Comparison of ENCODE assay signal across 26 mouse cellular contexts in genomic region chr2:169566159-169566558, GRCm38 (mm10). TPM values are rescaled to one million over a fixed set of nuclear protein-coding genes. Genes with fewer than 3 reads are reported as not detected.
DNase-seq lines count a peak whose midpoint lies in the region; ATAC-seq and TF ChIP-seq lines count a peak whose summit lies in the region.
"Had no signal": no experiment of that assay in that cellular context is flagged by ENCODE, and none has a peak within 500 bp of the region (broad histone marks: within the 10 kb centered on the region; RNA-seq: fewer than 3 reads in every experiment).

No protein-coding gene starts in this region.

- H3K4me1 ChIP-seq in forebrain, embryonic 14.5 days (ENCODE audit: control insufficient read depth, insufficient read depth, low read length) = no peaks in the 10 kb centered on the region
- H3K4me1 ChIP-seq in forebrain, embryonic 11.5 days (replicated peaks; ENCODE audit: control insufficient read depth, insufficient read depth, low read length) = no peaks in the 10 kb centered on the region
- no peaks in the 10 kb centered on the region for H3K4me1 ChIP-seq in lung, embryonic 14.5 days (ENCODE audit: insufficient read depth)
- H3K4me1 ChIP-seq in lung, postnatal 0 days (ENCODE audit: insufficient read depth, low read depth, low read length) = no peaks in the 10 kb centered on the region
- H3K4me1 ChIP-seq: forebrain, embryonic 10.5 days; hindbrain, embryonic 12.5 days had no signal

- no peak for TF ChIP-seq CTCF in lung, embryonic 14.5 days (IDR thresholded peaks at IDR 0.05; ENCODE audit: low read depth)
- TF ChIP-seq CTCF in lung, postnatal 0 days (IDR thresholded peaks at IDR 0.05) = no peak
- TF ChIP-seq CTCF in brain, embryonic 14.5 days (IDR thresholded peaks at IDR 0.05; ENCODE audit: borderline replicate concordance, extremely low read depth, insufficient read depth, insufficient read length) = no peak

- ATAC-seq in forebrain, embryonic 14.5 days = no peak
- ATAC-seq in forebrain, embryonic 11.5 days (replicated peaks; ENCODE audit: low FRiP score) = no peak
- ATAC-seq in lung, embryonic 14.5 days (ENCODE audit: insufficient read depth) = peak; percentile 79; the same call in 1 of the 2 replicates
- no peak for ATAC-seq in lung, postnatal 0 days
- ATAC-seq: activated CD4-positive, CD25-positive, alpha-beta regulatory T cell, adult 4 months; forebrain, embryonic 16.5 days; hindbrain, embryonic 16.5 days; Patski had no signal

- TF ChIP-seq EP300 in lung, postnatal 0 days (IDR thresholded peaks at IDR 0.05) = no peak

- no peak overlapping the region for H3K9ac ChIP-seq in forebrain, embryonic 14.5 days (ENCODE audit: low read length)
- H3K9ac ChIP-seq in forebrain, embryonic 11.5 days (ENCODE audit: low read length) = no peak overlapping the region
- H3K9ac ChIP-seq in lung, embryonic 14.5 days = no peak overlapping the region
- no peak overlapping the region for H3K9ac ChIP-seq in lung, postnatal 0 days (replicated peaks; ENCODE audit: low read depth)
- H3K9ac ChIP-seq: embryonic facial prominence, embryonic 15.5 days; heart, embryonic 12.5 days; hindbrain, embryonic 12.5 days had no signal

- WGBS in forebrain, embryonic 14.5 days = 70% methylated on average over 4 of the region's 4 CpGs
- WGBS in forebrain, embryonic 11.5 days = 76% methylated on average over 4 of the region's 4 CpGs
- 27% methylated on average over 4 of the region's 4 CpGs for WGBS in lung, embryonic 14.5 days
- WGBS in lung, postnatal 0 days = 35% methylated on average over 4 of the region's 4 CpGs

- no peak overlapping the region for H3K4me3 ChIP-seq in forebrain, embryonic 14.5 days (ENCODE audit: low read depth, low read length)
- H3K4me3 ChIP-seq in forebrain, embryonic 11.5 days (ENCODE audit: low read depth, low read length) = no peak overlapping the region
- no peak overlapping the region for H3K4me3 ChIP-seq in lung, embryonic 14.5 days (ENCODE audit: low read depth, low read length)
- H3K4me3 ChIP-seq in lung, postnatal 0 days (ENCODE audit: low read depth, low read length) = no peak overlapping the region
- H3K4me3 ChIP-seq: embryonic facial prominence, embryonic 15.5 days; erythroblast, embryonic 14.5 days; forebrain, embryonic 10.5 days; heart, adult 2 months; heart, embryonic 12.5 days; hindbrain, embryonic 12.5 days had no signal

- TF ChIP-seq POLR2A in brain, embryonic 14.5 days (IDR thresholded peaks at IDR 0.05; ENCODE audit: borderline replicate concordance, extremely low read depth, insufficient read depth, insufficient read length, poor library complexity, severe bottlenecking) = no peak

- no peak overlapping the region for H3K27ac ChIP-seq in forebrain, embryonic 14.5 days (ENCODE audit: low read depth, low read length)
- no peak overlapping the region for H3K27ac ChIP-seq in forebrain, embryonic 11.5 days (ENCODE audit: low read depth, low read length)
- peak overlapping the region; percentile 38; the same call in 1 of the 2 replicates for H3K27ac ChIP-seq in lung, embryonic 14.5 days (ENCODE audit: low read depth)
- H3K27ac ChIP-seq in lung, postnatal 0 days (ENCODE audit: low read length) = no peak overlapping the region
- H3K27ac ChIP-seq: embryonic facial prominence, embryonic 15.5 days; forebrain, embryonic 10.5 days; heart, adult 2 months; hindbrain, embryonic 12.5 days had no signal

- H3K4me2 ChIP-seq in forebrain, embryonic 14.5 days (ENCODE audit: low read length) = no peak overlapping the region
- no peak overlapping the region for H3K4me2 ChIP-seq in forebrain, embryonic 11.5 days (ENCODE audit: low read depth, low read length, severe bottlenecking)
- H3K4me2 ChIP-seq in lung, embryonic 14.5 days = no peak overlapping the region
- no peak overlapping the region for H3K4me2 ChIP-seq in lung, postnatal 0 days (replicated peaks; ENCODE audit: low read depth, low read length)
- H3K4me2 ChIP-seq: embryonic facial prominence, embryonic 15.5 days; heart, embryonic 12.5 days; hindbrain, embryonic 12.5 days had no signal

- H3K36me3 ChIP-seq in forebrain, embryonic 14.5 days (ENCODE audit: control insufficient read depth, insufficient read depth, low read length) = no peaks in the 10 kb centered on the region
- H3K36me3 ChIP-seq in forebrain, embryonic 11.5 days (ENCODE audit: control insufficient read depth, insufficient read depth, low read length) = no peaks in the 10 kb centered on the region
- H3K36me3 ChIP-seq in lung, embryonic 14.5 days (ENCODE audit: insufficient read depth) = no peaks in the 10 kb centered on the region
- no peaks in the 10 kb centered on the region for H3K36me3 ChIP-seq in lung, postnatal 0 days (ENCODE audit: insufficient read depth, low read length)
- H3K36me3 ChIP-seq: embryonic facial prominence, embryonic 15.5 days; forebrain, embryonic 10.5 days; heart, embryonic 12.5 days; hindbrain, embryonic 12.5 days had no signal

- peak; percentile 15 for DNase-seq in forebrain, embryonic 14.5 days (ENCODE audit: low spot score)
- no peak for DNase-seq in forebrain, embryonic 11.5 days (ENCODE audit: low spot score)
- DNase-seq in lung, embryonic 14.5 days = peak; percentile 43
- DNase-seq in lung, postnatal 25 days (ENCODE audit: low spot score) = no peak
- peak; percentile 7 to 24 for DNase-seq in lung, postnatal 4 days
- no peak for DNase-seq in lung, postnatal 0 days (ENCODE audit: low spot score)
- DNase-seq in brain, embryonic 14.5 days (ENCODE audit: low read depth) = peak; percentile 9
- DNase-seq: adrenal gland, postnatal 14 days; cerebellum, adult 18-20 months; cerebellum, adult 9-11 months; cerebellum, postnatal 36 days; gastrocnemius, postnatal 10 days; heart, adult 2 months; heart, postnatal 4 days had no signal

- no peaks in the 10 kb centered on the region for H3K27me3 ChIP-seq in forebrain, embryonic 14.5 days (replicated peaks; ENCODE audit: control insufficient read depth, insufficient read depth, low read length)
- no peaks in the 10 kb centered on the region for H3K27me3 ChIP-seq in forebrain, embryonic 11.5 days (ENCODE audit: control insufficient read depth, insufficient read depth, low read length)
- H3K27me3 ChIP-seq in lung, embryonic 14.5 days (ENCODE audit: insufficient read depth, low read length) = no peaks in the 10 kb centered on the region
- no peaks in the 10 kb centered on the region for H3K27me3 ChIP-seq in lung, postnatal 0 days (replicated peaks; ENCODE audit: insufficient read depth, low read length)
- H3K27me3 ChIP-seq: embryonic facial prominence, embryonic 15.5 days; heart, embryonic 12.5 days; hindbrain, embryonic 12.5 days; Patski had no signal

- H3K9me3 ChIP-seq in forebrain, embryonic 14.5 days (replicated peaks; ENCODE audit: control insufficient read depth, low read length) = no peaks in the 10 kb centered on the region
- H3K9me3 ChIP-seq in forebrain, embryonic 11.5 days (ENCODE audit: control insufficient read depth, low read length) = no peaks in the 10 kb centered on the region
- no peaks in the 10 kb centered on the region for H3K9me3 ChIP-seq in lung, embryonic 14.5 days (ENCODE audit: low read depth, low read length)
- H3K9me3 ChIP-seq in lung, postnatal 0 days (ENCODE audit: low read length) = no peaks in the 10 kb centered on the region
- H3K9me3 ChIP-seq: embryonic facial prominence, embryonic 15.5 days; hindbrain, embryonic 12.5 days had no signal

RNA-seq across cellular contexts. Expression of gene Gm11011, which starts 21.4 kb away (rescaled TPM):
- not detected in 2 replicates for polyA plus RNA-seq in forebrain, embryonic 14.5 days (2014; fragmentation: Nextera tagmentation; extraction: Ambion mirVana)
- not detected in 2 replicates for polyA plus RNA-seq in forebrain, embryonic 11.5 days (2014; fragmentation: Nextera tagmentation; extraction: Ambion mirVana)
- polyA plus RNA-seq in lung, embryonic 14.5 days (2014; fragmentation: Nextera tagmentation; extraction: Ambion mirVana) = not detected in 2 replicates
- polyA plus RNA-seq in lung, postnatal 0 days (2015; fragmentation: Nextera tagmentation; extraction: Ambion mirVana) = not detected in 2 replicates
- polyA plus RNA-seq in brain, embryonic 14.5 days (2012; rRNA removed) = not detected in 2 replicates
- polyA plus RNA-seq: activated CD4-positive, CD25-positive, alpha-beta regulatory T cell, adult 4 months; C2C12; embryonic facial prominence, embryonic 15.5 days; erythroblast, embryonic 14.5 days; forebrain, embryonic 10.5 days; forebrain, embryonic 16.5 days; frontal cortex, adult 2 months; heart, adult 2 months; heart, embryonic 12.5 days; heart, postnatal 0 days; hindbrain, embryonic 12.5 days; hindbrain, embryonic 16.5 days; Patski had no signal

Comparison
In these comparisons a context has a peak if more than half of its experiments do, and no peak if none do; other contexts are left out.
1. DNase-seq: peak in forebrain, embryonic 14.5 days (single experiment), lung, embryonic 14.5 days (single experiment), lung, postnatal 4 days (2 of 2) and brain, embryonic 14.5 days (single experiment); none in forebrain, embryonic 11.5 days (single experiment), lung, postnatal 25 days (single experiment) and lung, postnatal 0 days (single experiment).